Mouse (Mus musculus) MEL (cell line): ENCODE data around the gene 4930524J08Rik. TPM values are rescaled to one million over a fixed set of nuclear protein-coding genes. Genes with fewer than 3 reads are reported as not detected.

ENCODE experiments used
- DNase-seq: peaks from one replicate; pipeline ENCODE4 v3.0.0; 2011; ENCODE audit warnings: low read depth, low spot score
- H3K27ac ChIP-seq: 2 replicates; pipeline ENCODE4 v1.5.1; 2012; ENCODE audit warnings: low read depth, mild to moderate bottlenecking, control low read depth, low read length, moderate library complexity; ENCODE audit not compliant: control insufficient read depth
- H3K27me3 ChIP-seq, 2 experiments: fragments of 150-350 bp in 1 of 2; sonication (generic) in 1 of 2; 2 replicates each; pipeline ENCODE4 v1.6.1; 2012; ENCODE audit warnings: low read length in 2 of 2, mild to moderate bottlenecking in 2 of 2, improper control_type of control experiment in 1 of 2, moderate library complexity in 1 of 2; ENCODE audit not compliant: insufficient read depth in 2 of 2, control insufficient read depth in 1 of 2
- H3K36me3 ChIP-seq, 2 experiments: 2 replicates each; pipeline ENCODE4 v1.6.1; 2012 to 2014; ENCODE audit warnings: low read length in 2 of 2, improper control_type of control experiment in 1 of 2, inconsistent platforms in 1 of 2, mild to moderate bottlenecking in 1 of 2; ENCODE audit not compliant: insufficient read depth in 2 of 2, control insufficient read depth in 1 of 2
- H3K4me1 ChIP-seq, 2 experiments: fragments of 150-350 bp in 1 of 2; sonication (generic) in 1 of 2; 2 replicates each; pipeline ENCODE4 v1.6.1; 2012; ENCODE audit warnings: low read length in 2 of 2, improper control_type of control experiment in 1 of 2, mild to moderate bottlenecking in 1 of 2; ENCODE audit not compliant: insufficient read depth in 2 of 2, control insufficient read depth in 1 of 2
- H3K4me3 ChIP-seq, 2 experiments: fragments of 150-350 bp in 1 of 2; sonication (generic) in 1 of 2; 2 replicates each; pipeline ENCODE4 v1.5.1; 2012; ENCODE audit warnings: low read depth in 2 of 2, low read length in 2 of 2, mild to moderate bottlenecking in 2 of 2, moderate library complexity in 2 of 2, control low read depth in 1 of 2, improper control_type of control experiment in 1 of 2; ENCODE audit not compliant: control insufficient read depth in 1 of 2, insufficient read depth in 1 of 2
- H3K79me2 ChIP-seq: 2 replicates; pipeline ENCODE4 v1.6.1; 2012; ENCODE audit warnings: mild to moderate bottlenecking, low read length, moderate library complexity; ENCODE audit not compliant: control insufficient read depth, poor library complexity, insufficient read depth
- H3K9ac ChIP-seq: 2 replicates; pipeline ENCODE4 v1.6.1; 2012; ENCODE audit warnings: low read depth, mild to moderate bottlenecking, control low read depth, low read length, moderate library complexity; ENCODE audit not compliant: control insufficient read depth, poor library complexity, severe bottlenecking
- H3K9me3 ChIP-seq: fragments of 150-350 bp; sonication (generic); replicated peaks from 2 replicates; pipeline ENCODE4 v1.6.1; 2012; ENCODE audit warnings: mild to moderate bottlenecking, low read length, improper control_type of control experiment, moderate library complexity; ENCODE audit not compliant: insufficient read depth
- CHD1 ChIP-seq: IDR thresholded peaks from 2 replicates; pipeline ENCODE4 v1.6.1; 2012; ENCODE audit warnings: low read depth, mild to moderate bottlenecking, inconsistent platforms, low read length, improper control_type of control experiment
- CHD2 ChIP-seq: IDR thresholded peaks from 2 replicates; pipeline ENCODE4 v1.6.1; 2011; ENCODE audit warnings: low read length, improper control_type of control experiment
- CTCF ChIP-seq, 3 experiments: IDR thresholded peaks in 2 of 3; conservative IDR thresholded peaks in 1 of 3; 2 replicates each; pipeline ENCODE4 v1.5.1; 2011 to 2012; ENCODE audit warnings: low read length in 3 of 3, low read depth in 2 of 3, mild to moderate bottlenecking in 2 of 3, improper control_type of control experiment in 1 of 3, inconsistent platforms in 1 of 3, mixed read lengths in 1 of 3, moderate library complexity in 1 of 3; ENCODE audit not compliant: control insufficient read depth in 1 of 3, insufficient read depth in 1 of 3, poor library complexity in 1 of 3, severe bottlenecking in 1 of 3
- E2F4 ChIP-seq: IDR thresholded peaks from 2 replicates; pipeline ENCODE4 v1.6.1; 2011; ENCODE audit warnings: low read depth, low read length, improper control_type of control experiment, borderline replicate concordance
- ELF1 ChIP-seq: IDR thresholded peaks from 2 replicates; pipeline ENCODE4 v1.6.1; 2014; ENCODE audit warnings: low read depth, mild to moderate bottlenecking, inconsistent platforms, low read length, improper control_type of control experiment, moderate library complexity
- HCFC1 ChIP-seq: IDR thresholded peaks from 2 replicates; pipeline ENCODE4 v1.6.1; 2012; ENCODE audit warnings: low read depth, mild to moderate bottlenecking, inconsistent platforms, low read length, improper control_type of control experiment, moderate library complexity
- MAX ChIP-seq: IDR thresholded peaks from 2 replicates; pipeline ENCODE4 v1.6.1; 2011; ENCODE audit warnings: low read length, improper control_type of control experiment
- MYB ChIP-seq: IDR thresholded peaks from 2 replicates; pipeline ENCODE4 v1.6.1; 2011; ENCODE audit warnings: mild to moderate bottlenecking, low read depth, low read length, improper control_type of control experiment
- MYC ChIP-seq: IDR thresholded peaks from 2 replicates; pipeline ENCODE4 v1.6.1; 2011; ENCODE audit warnings: low read depth, mild to moderate bottlenecking, low read length, improper control_type of control experiment, moderate library complexity
- NELFE ChIP-seq: IDR thresholded peaks from 2 replicates; pipeline ENCODE4 v1.6.1; 2011; ENCODE audit warnings: low read depth, low read length, improper control_type of control experiment
- NRF1 ChIP-seq: IDR thresholded peaks from 2 replicates; pipeline ENCODE4 v1.6.1; 2014; ENCODE audit warnings: low read depth, mild to moderate bottlenecking, inconsistent platforms, low read length, improper control_type of control experiment, moderate library complexity; ENCODE audit not compliant: poor library complexity, insufficient read depth, severe bottlenecking
- SIN3A ChIP-seq: IDR thresholded peaks from 2 replicates; pipeline ENCODE4 v1.6.1; 2012; ENCODE audit warnings: low read length, improper control_type of control experiment, inconsistent platforms
- TAL1 ChIP-seq: IDR thresholded peaks from 2 replicates; pipeline ENCODE4 v1.6.1; 2012; ENCODE audit warnings: mild to moderate bottlenecking, inconsistent platforms, low read length, moderate library complexity, mixed read lengths
- TBP ChIP-seq: IDR thresholded peaks from 2 replicates; pipeline ENCODE4 v1.8.0; 2011; ENCODE audit warnings: low read depth, low read length, improper control_type of control experiment
- TCF12 ChIP-seq: IDR thresholded peaks from 2 replicates; pipeline ENCODE4 v1.6.1; 2014; ENCODE audit warnings: low read depth, mild to moderate bottlenecking, inconsistent platforms, low read length, improper control_type of control experiment, moderate library complexity
- USF1 ChIP-seq: IDR thresholded peaks from 2 replicates; pipeline ENCODE4 v1.6.1; 2014; ENCODE audit warnings: low read depth, mild to moderate bottlenecking, inconsistent platforms, low read length, improper control_type of control experiment, moderate library complexity
- USF2 ChIP-seq, 2 experiments: IDR thresholded peaks; 2 replicates each; pipeline ENCODE4 v1.6.1; 2011 to 2012; ENCODE audit warnings: improper control_type of control experiment in 2 of 2, low read length in 2 of 2, borderline replicate concordance in 1 of 2, inconsistent platforms in 1 of 2, low read depth in 1 of 2, mild to moderate bottlenecking in 1 of 2; ENCODE audit not compliant: insufficient read depth in 1 of 2
- ZC3H11A ChIP-seq: IDR thresholded peaks from 2 replicates; pipeline ENCODE4 v1.6.1; 2012; ENCODE audit warnings: low read depth, mild to moderate bottlenecking, inconsistent platforms, low read length, improper control_type of control experiment
- polyA plus RNA-seq, 2 experiments: library from polyadenylated mRNA; stranded (reverse) in 1 of 2; unstranded in 1 of 2; fragments of >175 nt in 1 of 2; fragments of >200 nt in 1 of 2; gene quantifications; 2 replicates each; pipeline versions ENCODE4 v1.2.1 to v1.2.4; 2012; ENCODE audit warnings: low replicate concordance in 2 of 2, low read depth in 1 of 2; ENCODE audit not compliant: insufficient read length in 2 of 2, insufficient read depth in 1 of 2, missing spikeins in 1 of 2
- total RNA-seq: library from RNA; depleted of rRNA; stranded (reverse); fragments of 300-350 nt; gene quantifications from 2 replicates; pipeline ENCODE4 v1.2.3, GENCODE M21; 2012

The 4930524J08Rik gene
- total and polyA plus RNA-seq, 3 experiments: 1.0 to 6.7 TPM; not detected in 1

DNA sequence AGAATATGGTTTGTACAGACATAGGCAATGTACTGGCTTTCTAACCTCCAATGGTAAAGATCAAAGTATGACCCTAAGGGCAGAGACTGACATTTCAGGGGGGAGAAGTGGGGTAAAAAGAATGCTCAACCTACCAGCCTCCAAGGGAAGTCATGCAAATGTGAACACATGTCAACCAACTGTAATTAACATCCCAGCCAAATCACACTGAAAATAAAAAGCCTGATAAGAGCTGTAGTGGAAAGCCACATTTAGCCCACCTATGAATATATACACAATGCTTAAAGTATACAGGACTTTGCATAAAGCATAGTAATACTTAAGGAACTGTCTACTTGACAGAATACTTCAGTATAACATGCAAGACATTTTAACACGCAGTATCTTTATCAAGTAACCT is 3.1 kb upstream of the 4930524J08Rik start:
- no peak overlapping the region for H3K27ac ChIP-seq
- H3K4me3 ChIP-seq: peak overlapping the region; percentile 43 to 92; a peak in 3 of 4 replicates
- no peaks in the 10 kb centered on the region for H3K27me3 ChIP-seq
- DNase-seq: peak; percentile 51
- H3K79me2 ChIP-seq: peaks cover 69% of the 10 kb centered on the region
- peaks cover 18 to 21% of the 10 kb centered on the region in 2 experiments for H3K4me1 ChIP-seq
- peak overlapping the region; percentile 100 for H3K9ac ChIP-seq
- peaks cover 39 to 50% of the 10 kb centered on the region in 2 experiments for H3K36me3 ChIP-seq
- H3K9me3 ChIP-seq: no peaks in the 10 kb centered on the region
- TF ChIP-seq USF1: no peak
- 0 out of 2 replicates have a peak, but pooled peaks have one; percentile 60 for TF ChIP-seq MAX
- no peak for TF ChIP-seq USF2 (IDR thresholded peaks at IDR 0.05; ENCODE audit: borderline replicate concordance in 1 of 2, insufficient read depth in 1 of 2, low read depth in 1 of 2, low read length in 2 of 2)
- peak; percentile 43; the same call in 1 of the 2 replicates for TF ChIP-seq MYC
- no peak for TF ChIP-seq CTCF (IDR thresholded peaks at IDR 0.05 in 2 of 3, conservative IDR thresholded peaks at IDR 0.05 in 1 of 3; ENCODE audit: control insufficient read depth in 1 of 3, insufficient read depth in 1 of 3, low read depth in 2 of 3, low read length in 3 of 3, poor library complexity in 1 of 3, severe bottlenecking in 1 of 3)
- peak; percentile 66 for TF ChIP-seq SIN3A

DNA sequence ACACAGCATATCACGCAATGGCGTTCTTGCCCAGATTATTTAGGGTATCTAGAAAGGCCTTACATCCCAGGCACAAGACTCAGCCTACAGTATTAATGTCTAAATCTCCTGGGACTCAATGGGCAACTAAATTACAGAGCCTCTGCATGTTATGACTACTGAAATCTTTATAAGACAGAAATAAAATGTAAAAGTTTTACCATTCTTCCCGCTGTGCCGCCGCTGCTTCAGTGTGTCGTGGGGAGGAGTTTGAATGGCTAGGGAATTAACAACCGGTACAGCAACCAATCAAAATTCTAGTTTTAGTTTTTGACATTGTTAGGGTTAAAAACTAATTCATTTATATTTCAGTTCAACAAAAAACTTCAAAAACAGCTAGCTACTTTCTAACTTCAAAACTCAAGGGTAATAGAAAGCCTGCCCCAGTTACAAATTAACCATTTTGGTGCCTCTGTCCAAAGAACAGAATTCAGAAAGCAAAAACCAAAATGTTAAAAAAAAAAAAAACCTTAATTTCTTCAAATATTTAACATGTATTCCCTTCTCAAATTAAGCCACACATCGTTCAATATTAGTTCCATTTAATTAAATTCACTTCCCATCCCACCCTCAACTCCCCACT is 2.4 kb upstream of the 4930524J08Rik start:
- TF ChIP-seq CTCF (IDR thresholded peaks at IDR 0.05 in 2 of 3, conservative IDR thresholded peaks at IDR 0.05 in 1 of 3; ENCODE audit: control insufficient read depth in 1 of 3, insufficient read depth in 1 of 3, low read depth in 2 of 3, low read length in 3 of 3, poor library complexity in 1 of 3, severe bottlenecking in 1 of 3) (no peak), ZC3H11A (no peak), E2F4 (no peak), CHD2 (no peak), NRF1 (no peak), TAL1 (no peak), CHD1 (peak; percentile 70; the same call in 1 of the 2 replicates), ELF1 (no peak), NELFE (no peak), TBP (no peak), USF2 (IDR thresholded peaks at IDR 0.05; ENCODE audit: borderline replicate concordance in 1 of 2, insufficient read depth in 1 of 2, low read depth in 1 of 2, low read length in 2 of 2) (no peak), MYB (no peak), HCFC1 (no peak), SIN3A (0 out of 2 replicates have a peak, but pooled peaks have one; percentile 40), TCF12 (no peak)
- no peak overlapping the region; the same call in 1 of the 2 replicates for H3K27ac ChIP-seq

More for the DNA sequence above, 2.4 kb upstream of the 4930524J08Rik start:
- Histone ChIP-seq H3K4me3 (peak overlapping the region; percentile 92 to 96), H3K9me3 (no peaks in the 10 kb centered on the region), H3K27me3 (no peaks in the 10 kb centered on the region), H3K79me2 (peaks cover 66% of the 10 kb centered on the region), H3K36me3 (peaks cover 33 to 47% of the 10 kb centered on the region in 2 experiments), H3K9ac (peak overlapping the region; percentile 100), H3K4me1 (peaks cover 18 to 21% of the 10 kb centered on the region in 2 experiments)
- DNase-seq: peak; percentile 71
